Mouse (Mus musculus) neutrophil, adult 59 days (primary cell): ENCODE results near the gene Gm17267. TPM values are rescaled to one million over a fixed set of nuclear protein-coding genes. Genes with fewer than 3 reads are reported as not detected.

Experiments
- total RNA-seq, 2 experiments: library from RNA; stranded (reverse); gene quantifications; 1 replicate in 1 of 2; 2 replicates in 1 of 2; pipeline ENCODE4 v1.2.4; 2023

The Gm17267 gene
- total RNA-seq = not detected

GRCm38 (mm10) chrX:126017257-126017656 is at the start of gene Gm17267:
TSS of gene Gm17267 (plus strand) at chrX:126017557.

